In genomic region chr11:28365209-28365928, GRCm38 (mm10) we compare ENCODE assay signal across 9 mouse cellular contexts. TPM values are rescaled to one million over a fixed set of nuclear protein-coding genes. Genes with fewer than 3 reads are reported as not detected.
DNase-seq lines count a peak whose midpoint lies in the region; ATAC-seq and TF ChIP-seq lines count a peak whose summit lies in the region.
"Had no signal": no experiment of that assay in that cellular context is flagged by ENCODE, and none has a peak within 500 bp of the region (broad histone marks: within the 10 kb centered on the region; RNA-seq: fewer than 3 reads in every experiment).

No protein-coding gene starts in this region.

- peak overlapping the region; percentile 55 for H3K9ac ChIP-seq in embryonic facial prominence, embryonic 11.5 days (replicated peaks; ENCODE audit: low read length)
- H3K9ac ChIP-seq in midbrain, embryonic 11.5 days (ENCODE audit: low read length): peak overlapping the region; percentile 51

- no peak for TF ChIP-seq POLR2A in bone marrow, adult 2 months (IDR thresholded peaks at IDR 0.05; ENCODE audit: borderline replicate concordance, control insufficient read depth, low read depth, low read length)
- TF ChIP-seq POLR2A in kidney, adult 2 months (IDR thresholded peaks at IDR 0.05; ENCODE audit: low read depth, low read length): no peak

- TF ChIP-seq CTCF in bone marrow, adult 2 months (IDR thresholded peaks at IDR 0.05; ENCODE audit: control insufficient read depth, insufficient read depth, low read length): no peak
- no peak for TF ChIP-seq CTCF in kidney, adult 2 months (conservative IDR thresholded peaks at IDR 0.05; ENCODE audit: insufficient read depth, insufficient read length, low read depth, low read length)

- peak overlapping the region; percentile 81 for H3K27ac ChIP-seq in bone marrow, adult 2 months (ENCODE audit: control insufficient read depth, insufficient read depth, low read depth, low read length, poor library complexity)
- H3K27ac ChIP-seq in embryonic facial prominence, embryonic 11.5 days (replicated peaks; ENCODE audit: low read depth, low read length): no peak overlapping the region
- no peak overlapping the region for H3K27ac ChIP-seq in kidney, adult 2 months (ENCODE audit: insufficient read depth, low read depth, low read length)
- peak overlapping the region; percentile 88 for H3K27ac ChIP-seq in limb, embryonic 10.5 days
- peak overlapping the region; percentile 35 for H3K27ac ChIP-seq in midbrain, embryonic 11.5 days (ENCODE audit: low read depth, low read length)
- H3K27ac ChIP-seq: macrophage had no signal

- H3K4me2 ChIP-seq in embryonic facial prominence, embryonic 11.5 days (ENCODE audit: low read depth, low read length): peak overlapping the region; percentile 44
- H3K4me2 ChIP-seq in midbrain, embryonic 11.5 days: peak overlapping the region; percentile 45

- no peaks in the 10 kb centered on the region for H3K27me3 ChIP-seq in embryonic facial prominence, embryonic 11.5 days (ENCODE audit: control insufficient read depth, insufficient read depth, low read length)
- H3K27me3 ChIP-seq in kidney, adult 2 months (replicated peaks; ENCODE audit: control insufficient read depth, insufficient read depth, low read length): no peaks in the 10 kb centered on the region
- H3K27me3 ChIP-seq in limb, embryonic 10.5 days (ENCODE audit: low read depth, poor library complexity, severe bottlenecking): no peaks in the 10 kb centered on the region
- no peaks in the 10 kb centered on the region for H3K27me3 ChIP-seq in midbrain, embryonic 11.5 days (ENCODE audit: control insufficient read depth, insufficient read depth, low read length)

- 7% methylated on average over 26 of the region's 26 CpGs for WGBS in bone marrow, adult 2 months
- WGBS in embryonic facial prominence, embryonic 11.5 days: 5% methylated on average over 26 of the region's 26 CpGs
- 12% methylated on average over 26 of the region's 26 CpGs for WGBS in kidney, adult 2 months
- WGBS in limb, embryonic 10.5 days: 11% methylated on average over 26 of the region's 26 CpGs
- 4% methylated on average over 26 of the region's 26 CpGs for WGBS in midbrain, embryonic 11.5 days

- H3K4me1 ChIP-seq in bone marrow, adult 2 months (ENCODE audit: control insufficient read depth, insufficient read depth, low read length): no peaks in the 10 kb centered on the region; the same call in 1 of the 2 replicates
- no peaks in the 10 kb centered on the region for H3K4me1 ChIP-seq in embryonic facial prominence, embryonic 11.5 days (ENCODE audit: control insufficient read depth, insufficient read depth, low read length)
- no peaks in the 10 kb centered on the region for H3K4me1 ChIP-seq in kidney, adult 2 months (ENCODE audit: control insufficient read depth, insufficient read depth, low read length)
- H3K4me1 ChIP-seq in limb, embryonic 10.5 days: peaks cover 18% of the 10 kb centered on the region
- peaks cover 12% of the 10 kb centered on the region for H3K4me1 ChIP-seq in midbrain, embryonic 11.5 days (ENCODE audit: control insufficient read depth, insufficient read depth, low read length)

- H3K4me3 ChIP-seq in bone marrow, adult 2 months (replicated peaks; ENCODE audit: control insufficient read depth, low read depth, low read length): peak overlapping the region; percentile 46
- peak overlapping the region; percentile 21 for H3K4me3 ChIP-seq in embryonic facial prominence, embryonic 11.5 days (ENCODE audit: low read depth, low read length)
- H3K4me3 ChIP-seq in kidney, adult 2 months (ENCODE audit: insufficient read depth, low read depth, low read length): peak overlapping the region; percentile 37
- peak overlapping the region; percentile 38 for H3K4me3 ChIP-seq in limb, embryonic 10.5 days
- 0 out of 2 replicates have a peak overlapping the region, but pooled peaks have one; percentile 16 for H3K4me3 ChIP-seq in midbrain, embryonic 11.5 days (ENCODE audit: low read depth, low read length)

- H3K36me3 ChIP-seq in embryonic facial prominence, embryonic 11.5 days (replicated peaks; ENCODE audit: control insufficient read depth, insufficient read depth, low read depth, low read length): no peaks in the 10 kb centered on the region
- no peaks in the 10 kb centered on the region for H3K36me3 ChIP-seq in kidney, adult 2 months (ENCODE audit: control insufficient read depth, insufficient read depth, low read length)
- no peaks in the 10 kb centered on the region for H3K36me3 ChIP-seq in limb, embryonic 10.5 days
- H3K36me3 ChIP-seq in midbrain, embryonic 11.5 days (ENCODE audit: control insufficient read depth, insufficient read depth, low read length): no peaks in the 10 kb centered on the region

- peak; percentile 93 for ATAC-seq in embryonic facial prominence, embryonic 11.5 days (replicated peaks; ENCODE audit: insufficient number of reproducible peaks, low FRiP score, low TSS enrichment, low read depth)
- ATAC-seq in midbrain, embryonic 11.5 days (ENCODE audit: low FRiP score): peak; percentile 98

- peak; percentile 92 for DNase-seq in embryonic facial prominence, embryonic 11.5 days (ENCODE audit: low spot score)
- DNase-seq in heart, adult 8-10 months (ENCODE audit: low spot score): peak; percentile 71
- peak; percentile 89 for DNase-seq in kidney, adult 2 months
- DNase-seq in limb, embryonic 10.5 days (ENCODE audit: low spot score): peak; percentile 92
- peak; percentile 99 for DNase-seq in midbrain, embryonic 11.5 days (ENCODE audit: low spot score, missing footprints)
- peak; percentile 69 to 71 for DNase-seq in right cerebral cortex, postnatal 36 days (ENCODE audit: low spot score in 2 of 2)
- DNase-seq in urinary bladder, postnatal 4 days (ENCODE audit: low spot score in 2 of 2): peak; percentile 62 to 80

- no peaks in the 10 kb centered on the region for H3K9me3 ChIP-seq in embryonic facial prominence, embryonic 11.5 days (replicated peaks; ENCODE audit: control insufficient read depth, low read length)
- H3K9me3 ChIP-seq in limb, embryonic 10.5 days (replicated peaks): no peaks in the 10 kb centered on the region
- no peaks in the 10 kb centered on the region for H3K9me3 ChIP-seq in midbrain, embryonic 11.5 days (ENCODE audit: control insufficient read depth, low read length)

RNA-seq across cellular contexts. Expression of gene Gm6685, which starts 25.7 kb away (rescaled TPM):
- 3.1 TPM in 1 of 2 replicates, not detected in the other for polyA plus RNA-seq in bone marrow, adult 2 months (2011; ENCODE audit: insufficient read depth, insufficient read length, low replicate concordance, missing spikeins)
- polyA plus RNA-seq in embryonic facial prominence, embryonic 11.5 days (2014; fragmentation: Nextera tagmentation; extraction: Ambion mirVana): not detected in 2 replicates
- total RNA-seq in heart, adult 8-10 months (2022): 1 to 10 TPM; 3.5 to 5.4 (median 4.8) TPM
- 1.3 and 2.5 TPM in 2 replicates for polyA plus RNA-seq in kidney, adult 2 months (2012; rRNA removed)
- polyA plus RNA-seq in limb, embryonic 10.5 days (2016; fragmentation: Nextera tagmentation; extraction: Ambion mirVana): 0.26 and 0.36 TPM in 2 replicates
- polyA plus RNA-seq in midbrain, embryonic 11.5 days (2014; fragmentation: Nextera tagmentation; extraction: Ambion mirVana): 0.23 TPM in 1 of 2 replicates, not detected in the other
- polyA plus RNA-seq: macrophage had no signal

Comparison
In these comparisons a context has a peak if more than half of its experiments do, and no peak if none do; other contexts are left out.
1. H3K27ac ChIP-seq: peak in bone marrow, adult 2 months (single experiment), limb, embryonic 10.5 days (single experiment) and midbrain, embryonic 11.5 days (single experiment); none in embryonic facial prominence, embryonic 11.5 days (single experiment) and kidney, adult 2 months (single experiment).
2. Peak in every context shown above with its lines, with median percentiles within 50 percentile points of each other: H3K4me3 ChIP-seq and DNase-seq.